Mouse (Mus musculus) neural tube, embryonic 10.5 days (tissue): Measurements from ENCODE around the gene Tbcel.

Source experiments
- DNase-seq: peaks from one replicate; pipeline ENCODE4 v3.0.0-alpha.2; 2017; ENCODE audit warnings: low spot score; ENCODE audit errors: extremely low spot score

Gene Tbcel

DNA sequence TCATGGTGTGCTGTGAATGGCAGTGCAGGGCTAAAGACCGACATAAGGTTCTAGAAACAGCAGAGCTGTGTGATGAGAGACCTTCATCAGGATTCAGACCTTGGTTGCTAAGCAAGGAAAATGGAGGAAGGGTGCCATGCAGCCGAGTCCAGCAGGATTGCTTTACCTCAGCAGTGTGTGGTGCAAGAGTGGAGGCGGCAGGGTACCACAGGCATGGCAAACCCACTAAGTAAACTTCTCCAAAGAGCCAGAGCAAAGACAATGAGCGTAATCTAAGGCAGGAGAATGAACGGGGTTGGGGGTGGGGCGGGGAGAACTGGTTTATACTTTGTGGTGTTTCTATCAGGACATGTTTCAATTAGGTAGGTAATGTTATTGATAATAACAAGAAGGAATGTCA, 58.6 kb downstream of the Tbcel start:
- no peak for DNase-seq

DNA sequence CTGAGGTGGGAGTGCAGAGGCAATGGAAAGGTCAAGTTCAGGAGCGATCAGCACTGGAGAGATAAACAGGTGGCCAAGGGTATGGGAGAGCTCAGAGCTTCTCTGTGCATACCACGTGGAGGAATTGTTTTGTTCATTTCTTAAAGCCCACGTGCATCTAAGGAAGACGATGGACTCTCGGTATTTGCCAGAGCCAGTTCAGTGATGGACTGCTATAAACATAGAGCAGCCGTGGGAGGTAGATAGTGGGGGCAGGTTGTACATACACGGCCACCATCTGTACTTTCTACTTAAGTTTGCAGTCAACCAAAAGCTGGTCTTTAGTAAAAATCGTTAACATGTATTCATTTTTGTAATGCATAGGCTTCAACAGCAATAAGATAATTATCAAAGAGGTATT, 65.5 kb downstream of the Tbcel start:
- no peak for DNase-seq

DNA sequence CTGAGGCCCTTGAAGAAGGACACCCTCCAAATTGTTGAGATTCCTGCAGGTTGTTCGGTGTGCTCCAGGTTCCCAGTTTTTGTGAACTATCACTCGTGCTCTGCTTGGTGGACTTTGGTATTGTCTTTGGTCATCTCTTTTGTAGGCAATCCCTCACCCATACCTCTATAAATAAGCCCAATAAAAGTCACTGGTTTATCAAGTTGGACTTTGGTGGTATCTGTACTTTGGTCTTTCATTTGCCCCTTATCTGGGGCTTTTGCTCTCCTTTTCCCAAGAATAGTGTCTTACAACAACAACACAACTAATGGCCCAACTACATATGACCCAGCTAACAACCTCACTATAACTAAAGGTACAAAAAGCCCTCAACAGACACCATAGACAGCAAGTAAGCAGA, 66.4 kb downstream of the Tbcel start:
- DNase-seq, result no peak

DNA sequence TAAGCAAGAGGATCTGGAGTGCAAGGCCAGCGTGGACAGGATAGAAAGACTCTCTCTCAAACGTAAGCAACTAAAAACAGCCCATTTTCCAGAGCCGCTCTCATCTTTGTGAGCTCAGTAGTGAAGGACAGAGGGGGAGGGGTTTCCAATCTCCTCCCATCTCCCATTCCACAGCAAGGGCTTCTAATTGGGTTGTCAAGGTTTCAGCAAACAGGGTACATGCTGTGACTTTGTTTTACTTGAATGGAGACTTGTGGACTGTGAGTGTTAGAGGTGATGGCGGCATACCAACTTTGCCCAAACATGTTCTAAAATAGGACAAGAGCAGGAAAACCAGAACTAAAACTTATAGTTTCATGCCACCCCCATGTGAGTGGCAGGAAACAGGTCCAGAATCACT, 68.2 kb downstream of the Tbcel start:
- no peak for DNase-seq

DNA sequence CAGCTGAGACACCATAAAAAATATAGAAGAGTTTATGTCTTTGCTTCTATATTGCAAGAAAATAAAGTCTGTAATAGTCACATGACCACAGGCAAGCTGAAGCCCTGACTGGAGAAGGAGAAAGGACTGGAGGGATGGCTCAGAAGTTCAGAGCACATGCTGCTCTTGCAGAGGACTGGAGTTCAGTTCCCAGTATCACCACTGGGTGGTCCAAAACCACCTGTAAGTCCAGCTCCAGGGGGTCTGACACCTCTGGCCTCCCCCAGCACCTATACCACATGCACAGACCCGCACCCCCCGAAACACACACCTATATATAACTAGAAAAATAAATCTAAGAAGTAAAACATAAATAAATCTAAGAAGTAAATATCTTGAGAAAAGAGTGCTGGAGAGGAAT, 75.5 kb downstream of the Tbcel start:
- DNase-seq, result no peak

DNA sequence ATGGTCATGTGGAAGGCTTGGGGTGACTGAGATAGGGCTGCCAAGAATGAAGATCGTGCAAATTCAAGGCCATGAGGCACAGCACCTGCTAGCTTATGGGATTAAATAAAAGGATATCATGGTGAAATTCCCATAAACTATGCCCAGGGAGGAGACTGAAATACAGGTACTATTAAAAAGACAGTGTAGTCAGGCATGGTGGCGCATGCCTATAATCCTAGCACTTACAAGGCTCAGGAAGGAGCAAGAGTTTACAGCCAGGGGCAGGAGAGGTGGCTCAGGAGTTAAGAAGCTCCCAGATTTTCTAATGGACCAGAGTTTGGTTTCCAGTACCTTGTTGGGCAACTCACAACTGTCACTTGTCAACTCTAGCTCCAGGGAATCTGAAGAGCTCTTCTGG, 76.0 kb downstream of the Tbcel start:
- DNase-seq, result no peak

DNA sequence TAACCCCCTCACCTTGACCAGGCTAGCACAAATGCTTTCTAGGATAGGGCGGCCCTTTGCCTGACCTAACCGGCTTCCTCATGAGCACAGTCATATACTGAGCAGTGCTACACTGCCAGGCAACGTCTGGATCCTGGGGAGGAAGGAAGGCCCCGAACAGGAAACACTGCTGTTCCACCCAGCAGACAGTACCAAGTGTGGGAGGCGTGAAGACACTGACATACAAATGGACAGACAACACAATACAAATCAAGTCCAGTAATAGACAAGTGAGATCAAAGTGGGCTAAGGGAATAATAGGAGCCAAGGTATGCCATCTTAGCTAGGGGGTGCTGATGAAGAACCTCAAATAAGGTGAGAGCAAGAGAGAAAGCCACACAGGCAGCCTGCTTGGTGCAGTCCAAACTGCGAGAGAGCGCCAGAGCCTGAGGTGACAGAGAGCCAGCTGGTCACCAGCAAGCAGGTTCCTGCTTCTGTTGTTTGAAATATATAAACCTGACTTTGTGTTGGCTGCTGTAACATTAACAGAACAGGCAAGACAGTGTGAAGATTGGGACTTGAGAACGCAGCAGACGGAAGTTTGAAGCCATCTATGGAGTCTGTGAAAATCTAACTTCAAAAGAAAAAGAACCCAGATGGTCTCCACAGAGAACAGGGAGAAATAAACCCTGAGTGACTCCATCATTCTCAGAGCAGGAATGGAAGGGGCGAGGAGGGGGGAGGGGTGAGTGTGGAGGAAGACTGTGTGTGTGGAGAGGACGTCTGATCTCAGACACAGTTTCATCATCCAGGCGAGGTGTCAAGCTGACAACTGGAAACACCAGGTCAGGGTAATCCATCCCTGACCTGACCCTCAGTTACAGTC, 79.3 kb downstream of the Tbcel start:
- DNase-seq, result no peak

DNA sequence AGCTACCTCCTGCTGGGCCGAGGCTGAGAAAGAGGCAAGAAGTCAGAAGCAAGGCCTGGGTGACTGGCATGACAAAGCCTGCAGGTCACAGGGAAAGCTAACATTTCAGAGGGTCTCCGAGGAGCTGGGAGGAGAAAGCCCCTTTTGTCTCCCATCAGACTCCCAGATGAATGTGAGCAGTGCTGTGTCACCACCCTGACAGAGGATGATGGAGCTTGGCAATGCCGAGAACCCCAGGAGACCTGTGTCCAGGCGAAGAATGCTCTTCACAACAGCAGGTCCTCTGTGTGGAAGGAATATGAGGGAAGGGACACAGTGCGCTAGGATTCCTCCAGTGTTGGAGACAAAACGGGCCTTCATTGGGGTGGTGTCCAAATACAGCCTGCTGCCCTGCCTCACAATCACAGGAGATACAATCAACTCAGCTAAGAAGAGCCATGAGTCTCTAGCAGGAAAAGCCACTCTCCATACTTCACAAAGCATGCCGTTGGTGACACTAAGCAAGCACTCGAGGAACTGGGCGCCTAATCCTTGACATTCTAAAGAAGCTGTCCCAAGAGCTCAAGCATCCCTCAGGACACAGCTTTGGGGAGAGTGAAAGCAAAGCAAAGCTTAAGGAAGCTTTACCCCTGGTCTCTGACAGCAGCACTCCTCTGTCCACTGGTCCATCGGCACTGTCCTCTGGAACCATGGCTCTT, 80.8 kb downstream of the Tbcel start:
- DNase-seq, result no peak

DNA sequence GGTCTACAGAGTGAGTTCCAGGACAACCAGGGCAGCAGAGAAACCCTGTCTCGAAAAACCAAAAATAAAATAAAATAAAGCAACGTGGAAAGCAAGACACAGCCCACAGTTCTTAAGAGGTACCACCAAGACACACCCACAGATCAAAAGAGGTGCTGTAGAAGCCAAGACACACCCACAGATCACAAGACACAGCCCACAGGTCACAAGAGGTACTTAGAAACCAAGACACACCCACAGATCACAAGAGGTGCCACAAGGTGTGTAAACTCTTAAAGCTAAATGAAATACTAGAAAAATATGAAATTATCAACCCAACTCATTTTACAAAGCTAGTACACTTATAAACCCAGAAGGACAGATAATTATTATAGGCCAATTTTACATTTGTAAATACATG, 84.0 kb downstream of the Tbcel start:
- no peak for DNase-seq

DNA sequence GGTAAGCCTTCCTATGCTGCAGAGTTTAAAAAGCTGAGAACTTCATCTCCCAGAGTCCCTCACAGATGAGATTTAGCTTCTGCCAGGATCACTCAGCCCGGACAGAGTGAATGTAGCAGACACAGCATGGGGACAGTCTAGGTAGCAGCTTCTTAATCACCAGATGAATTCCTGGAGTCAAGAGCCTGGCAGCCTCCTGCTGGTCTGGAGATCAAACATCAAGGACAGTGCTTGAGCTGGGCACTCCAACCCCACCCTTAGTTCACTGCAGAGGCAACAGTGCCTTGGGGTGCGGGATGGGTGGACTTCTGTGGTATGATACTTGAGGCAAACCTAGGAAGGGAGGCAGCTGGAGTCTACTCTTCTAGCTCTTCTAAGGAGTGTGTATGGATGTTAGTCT, 87.9 kb downstream of the Tbcel start:
- no peak for DNase-seq

DNA sequence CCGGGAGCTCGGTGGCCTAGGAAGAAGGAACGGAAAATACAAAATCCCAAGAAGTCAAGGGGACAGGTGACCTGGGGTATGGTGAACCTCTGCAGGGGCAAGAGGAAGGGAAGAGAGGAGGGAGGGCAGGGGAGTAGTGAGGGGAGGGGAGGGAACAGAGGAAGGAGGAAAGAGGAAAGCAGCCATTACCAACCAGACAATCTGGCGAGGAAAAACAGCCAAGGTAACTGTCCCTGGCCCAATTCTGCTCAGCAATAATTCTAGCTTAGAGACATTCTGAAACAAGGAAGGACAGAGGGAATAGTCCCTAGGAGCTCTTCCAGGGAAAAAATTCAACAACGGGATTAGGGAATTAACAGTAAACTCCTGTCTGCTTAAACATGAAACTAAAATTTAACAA, 88.8 kb downstream of the Tbcel start:
- DNase-seq, result no peak

DNA sequence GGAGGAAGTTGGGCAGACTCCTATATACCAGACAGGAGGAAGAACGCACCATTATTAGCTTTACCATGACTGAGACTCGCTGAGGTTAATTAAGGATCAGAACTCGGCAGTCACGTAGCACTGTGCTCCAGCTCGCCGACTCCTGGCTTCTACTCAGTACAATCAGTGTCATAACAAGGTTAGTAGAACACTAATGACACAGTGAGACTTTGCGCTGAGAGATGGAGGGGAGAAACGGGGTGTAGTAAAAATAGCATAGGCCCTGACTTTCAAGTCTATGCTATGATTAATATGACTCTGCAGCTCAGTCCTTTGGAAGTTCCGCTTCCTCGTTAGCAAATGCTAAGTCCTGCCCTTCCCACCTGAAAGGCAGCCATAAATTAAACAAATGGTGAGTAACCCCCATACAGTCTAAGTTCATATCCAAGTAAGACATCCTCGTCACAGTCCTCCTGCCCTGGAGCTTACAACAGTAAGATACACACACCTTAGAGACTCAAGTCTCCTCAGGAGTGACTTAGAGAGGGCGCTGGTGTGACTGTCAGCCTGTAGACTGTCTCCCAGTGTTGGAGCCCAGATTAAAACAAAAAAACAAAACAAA, 90.2 kb downstream of the Tbcel start:
- DNase-seq, result no peak

DNA sequence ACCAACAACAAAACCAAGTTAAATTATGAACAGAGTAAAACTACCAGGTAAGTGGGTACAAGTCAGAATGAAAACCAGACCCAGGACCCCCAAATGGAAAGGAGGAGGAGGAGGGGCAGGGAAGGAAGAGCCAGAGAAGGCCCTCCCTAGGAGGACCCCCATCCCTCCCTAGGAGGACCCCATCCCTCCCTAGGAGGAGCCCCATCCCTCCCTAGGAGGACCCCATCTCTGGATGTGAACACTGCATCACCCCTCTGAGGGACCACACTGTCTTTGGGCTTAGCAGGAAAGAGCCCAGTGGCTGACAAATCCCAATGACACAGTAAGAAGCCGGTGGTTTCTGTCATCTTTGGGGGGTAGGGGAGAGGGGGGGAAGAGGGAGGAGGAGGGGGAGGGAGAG, 92.4 kb downstream of the Tbcel start:
- DNase-seq, result no peak

DNA sequence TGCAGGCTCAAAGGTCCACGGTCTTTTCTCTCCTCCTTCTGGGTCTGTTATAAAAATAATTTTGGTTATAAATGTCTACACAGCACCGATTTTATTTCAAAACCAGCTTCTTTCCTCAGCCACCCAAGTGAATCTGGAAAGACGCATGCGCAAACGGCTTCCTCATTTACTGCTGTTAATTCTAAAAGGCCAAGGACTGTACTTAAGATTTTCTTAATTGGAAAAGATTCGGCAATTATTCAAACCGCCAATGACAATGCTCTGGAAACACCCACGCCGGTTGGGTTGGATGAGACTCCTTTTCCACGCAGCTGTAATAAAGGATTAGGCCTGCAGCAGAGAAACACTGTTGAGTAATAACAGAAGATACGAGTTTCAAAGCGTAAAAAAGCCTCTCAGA, 94.3 kb downstream of the Tbcel start:
- DNase-seq, result no peak

DNA sequence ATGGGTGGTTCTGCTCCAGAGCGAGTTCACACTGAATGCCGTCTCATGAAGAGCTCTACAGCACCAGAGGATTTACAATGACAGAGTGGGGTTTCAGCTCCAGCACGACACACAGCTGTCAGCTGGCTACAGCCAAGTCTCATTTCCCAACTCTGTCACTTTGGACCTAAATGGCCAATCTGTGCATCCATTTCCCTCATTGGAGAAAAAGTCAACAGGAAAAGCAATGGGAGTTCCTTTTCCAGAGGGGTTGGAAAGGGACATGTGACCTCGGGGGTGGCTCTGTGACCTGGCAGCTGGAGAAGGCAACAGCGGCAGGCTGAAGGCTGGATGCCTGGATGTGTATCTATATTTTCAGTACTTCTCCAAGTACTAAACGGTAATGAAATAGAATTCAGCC, 96.3 kb downstream of the Tbcel start:
- DNase-seq, result no peak

DNA sequence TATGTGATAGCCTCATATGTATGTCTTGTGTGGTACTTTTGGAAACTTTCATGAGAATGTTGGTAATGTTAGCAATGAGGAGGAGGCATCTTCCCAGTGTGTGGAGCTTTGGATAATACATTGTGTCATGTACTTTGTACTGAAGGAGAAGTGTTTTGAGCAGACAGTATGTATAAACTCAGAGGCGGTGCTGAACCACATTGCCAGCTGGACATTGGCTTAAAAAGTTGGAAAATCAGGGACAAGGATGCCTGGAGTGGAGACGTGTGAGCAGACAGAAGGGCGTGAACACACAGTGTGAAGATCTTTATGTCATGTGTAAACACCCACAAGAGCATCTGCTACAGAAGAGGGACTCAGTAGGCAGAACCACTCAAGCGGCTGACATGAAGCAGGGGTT, 101.9 kb downstream of the Tbcel start:
- DNase-seq, result no peak

DNA sequence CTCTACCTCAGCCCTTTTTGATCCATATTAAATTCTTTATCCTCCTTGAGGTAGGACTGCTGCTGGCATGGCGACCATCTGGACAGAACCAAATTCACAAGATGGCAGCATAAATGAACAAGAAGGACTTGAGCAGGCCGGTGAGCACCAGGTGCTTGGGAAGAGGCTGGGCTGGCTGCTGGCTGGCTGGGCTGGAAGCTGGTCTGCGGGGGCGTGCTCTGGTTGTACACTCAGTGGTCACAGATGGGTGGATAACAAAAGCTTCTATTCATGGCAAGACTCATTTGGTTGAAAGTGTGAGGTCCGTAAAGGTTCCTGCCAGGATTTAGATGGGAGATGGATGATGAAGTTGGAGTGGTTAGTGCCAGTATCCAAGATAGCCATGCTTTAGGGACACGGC, 106.1 kb downstream of the Tbcel start:
- DNase-seq, result no peak

DNA sequence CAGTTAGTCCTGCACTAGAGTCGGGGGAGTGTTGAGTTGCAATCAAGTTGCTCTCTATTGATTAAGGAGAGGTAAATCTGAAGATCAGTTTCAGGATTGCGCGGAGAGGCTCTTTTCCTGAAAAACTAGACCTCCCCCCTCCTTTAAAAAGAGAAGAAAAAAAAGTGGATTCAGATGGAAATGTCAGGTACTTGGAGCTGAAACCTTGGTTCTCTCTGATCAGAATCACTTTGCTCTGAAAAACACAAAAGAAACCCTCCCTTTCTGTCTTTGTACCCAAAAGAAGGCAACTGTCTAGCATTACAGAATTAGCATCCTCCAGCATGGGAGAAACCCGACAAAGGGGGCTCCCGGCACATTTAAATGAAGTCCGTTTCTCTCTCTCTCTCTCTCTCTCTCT, 107.8 kb downstream of the Tbcel start, which contains the start of gene Tecta:
TSS of gene Tecta (minus strand) at position 101 of the 400 bp plus-strand sequence.
- no peak for DNase-seq

DNA sequence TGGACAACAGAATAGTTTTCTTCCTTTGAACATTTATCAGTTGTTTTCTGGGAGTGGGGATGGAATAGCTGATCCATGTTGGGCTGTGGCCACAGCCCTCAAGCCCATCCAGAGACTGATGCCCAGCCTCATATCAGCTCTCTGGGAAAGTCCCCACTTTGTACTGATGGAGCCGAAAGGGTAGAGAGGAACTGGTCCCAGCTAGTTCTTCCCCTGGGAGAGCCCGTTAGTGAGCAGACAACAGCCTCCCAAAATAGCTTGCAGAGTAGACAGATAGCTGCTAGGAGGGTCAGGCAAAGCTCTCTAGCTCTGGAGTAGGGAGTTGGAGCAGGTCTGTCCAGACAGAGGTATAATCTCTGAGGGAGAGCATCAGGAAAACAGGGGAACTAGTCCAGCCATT, 111.5 kb downstream of the Tbcel start:
- no peak for DNase-seq

DNA sequence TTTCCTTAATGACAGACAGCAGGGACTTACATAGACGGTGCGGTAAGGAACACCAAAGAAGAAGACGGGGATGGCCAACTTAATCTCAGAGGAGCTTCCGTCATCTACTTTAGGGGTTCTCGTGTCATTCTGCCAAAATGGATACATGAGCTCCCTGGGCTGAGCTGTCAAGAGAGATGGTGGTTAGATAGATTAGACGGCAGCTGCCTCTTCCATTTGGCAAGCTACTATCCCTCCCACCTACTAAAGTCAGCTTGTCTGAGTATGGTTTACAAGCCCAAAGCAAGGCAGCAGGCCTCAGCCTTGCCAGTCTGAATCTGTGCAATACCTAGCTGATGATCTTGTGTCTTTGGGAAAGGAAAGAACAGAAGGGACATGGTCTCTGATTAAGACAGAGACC, 112.7 kb downstream of the Tbcel start:
- DNase-seq, result no peak

DNA sequence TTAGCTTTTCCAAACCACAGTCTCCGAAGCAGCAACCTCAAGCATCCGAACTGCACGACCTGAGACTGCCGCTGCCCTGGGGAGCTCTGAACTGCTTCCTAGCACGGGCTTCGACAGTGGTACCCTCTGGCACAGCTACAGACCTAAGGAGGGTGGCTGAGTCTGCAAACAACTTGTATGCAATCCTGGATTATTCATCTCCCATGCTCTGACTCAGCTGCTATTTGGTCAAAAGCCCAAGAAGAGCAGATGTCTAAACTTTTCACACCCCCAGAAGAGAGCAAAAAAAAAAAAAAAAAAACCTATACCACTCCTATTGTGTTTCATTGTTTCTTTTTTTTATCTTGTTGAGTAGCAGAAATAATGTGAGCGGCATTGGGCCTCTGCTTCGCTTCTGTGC, 113.3 kb downstream of the Tbcel start:
- DNase-seq, result no peak

DNA sequence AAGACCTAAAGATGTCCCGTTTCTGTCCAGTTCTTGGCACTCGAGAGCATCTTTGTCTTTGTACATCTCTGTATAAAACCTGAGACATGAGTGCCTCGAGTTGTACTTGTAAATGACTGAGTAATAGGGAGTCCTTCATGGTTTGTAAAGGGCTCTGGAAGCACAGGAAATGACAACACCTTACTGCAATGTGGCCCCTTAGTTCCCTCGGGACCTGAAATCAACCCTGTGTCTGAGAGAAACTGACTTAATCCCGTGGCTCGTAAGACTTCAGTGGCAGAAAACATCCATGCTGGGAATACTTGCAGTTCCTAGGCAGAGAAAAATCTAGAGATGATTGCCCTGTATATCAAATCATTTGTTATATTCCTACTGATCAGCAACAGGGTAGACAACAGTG, 114.7 kb downstream of the Tbcel start:
- DNase-seq, result no peak

DNA sequence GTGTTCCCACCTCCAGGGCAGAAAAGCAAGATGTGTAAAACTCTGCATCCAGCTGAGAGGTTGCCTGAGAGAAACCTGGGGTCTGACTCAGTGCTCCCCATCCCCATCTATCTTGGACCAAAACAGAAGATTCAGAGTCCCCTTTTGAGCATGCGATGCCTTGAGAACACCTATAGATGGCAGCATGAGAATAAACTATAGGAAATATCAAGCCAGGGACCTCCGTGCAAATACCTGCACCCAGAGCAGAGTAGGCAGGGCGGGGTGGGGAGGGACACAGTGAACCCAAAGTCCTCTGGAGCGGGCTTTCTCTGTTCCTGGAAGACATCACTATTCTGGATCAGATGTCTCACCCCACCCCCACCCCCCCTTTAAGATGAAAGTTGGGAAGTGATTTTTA, 119.1 kb downstream of the Tbcel start:
- no peak for DNase-seq
